ENCODE assay signal across 17 mouse cellular contexts in the genomic region with DNA sequence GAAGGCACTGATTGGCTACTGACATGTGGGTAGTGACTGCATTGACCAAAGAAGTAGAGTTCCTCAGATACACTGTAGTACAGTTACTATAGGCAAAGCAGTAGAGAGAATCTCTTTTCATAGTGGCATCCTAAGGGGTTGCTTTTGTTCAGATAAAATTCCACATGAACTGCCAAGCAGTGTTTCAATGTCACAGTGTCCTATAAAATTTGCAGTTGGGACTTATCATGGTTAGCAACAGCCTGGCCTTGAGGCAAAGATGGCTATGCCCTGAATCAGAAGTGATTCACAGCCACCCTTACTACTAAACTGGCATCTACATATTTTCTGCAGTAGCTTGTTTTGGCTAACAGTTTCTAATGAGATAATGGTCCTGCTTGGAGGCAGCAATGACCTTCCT.
"Had no signal": no experiment of that assay in that cellular context is flagged by ENCODE, and none has a peak within 500 bp of the region (broad histone marks: within the 10 kb centered on the region; RNA-seq: fewer than 3 reads in every experiment).

No protein-coding gene starts in this region.

- H3K27ac ChIP-seq: limb, embryonic 12.5 days; liver, embryonic 13.5 days; lung, embryonic 15.5 days; macrophage; midbrain, embryonic 12.5 days; neural tube, embryonic 13.5 days had no signal

- H3K4me2 ChIP-seq: limb, embryonic 12.5 days; liver, embryonic 13.5 days; lung, embryonic 15.5 days; midbrain, embryonic 12.5 days; neural tube, embryonic 13.5 days had no signal

- H3K9ac ChIP-seq: limb, embryonic 12.5 days; liver, embryonic 13.5 days; liver, postnatal 0 days; lung, embryonic 15.5 days; midbrain, embryonic 12.5 days; neural tube, embryonic 13.5 days had no signal

- H3K4me1 ChIP-seq: limb, embryonic 12.5 days; lung, embryonic 15.5 days; midbrain, embryonic 12.5 days; neural tube, embryonic 13.5 days had no signal

- H3K9me3 ChIP-seq: limb, embryonic 12.5 days; liver, embryonic 13.5 days; lung, embryonic 15.5 days; megakaryocyte, embryonic 14.5 days; midbrain, embryonic 12.5 days; neural tube, embryonic 13.5 days had no signal

- DNase-seq: kidney, postnatal 25 days; layer of hippocampus, adult 9-11 months; layer of hippocampus, postnatal 36 days; liver; liver, embryonic 13.5 days; liver, postnatal 0 days; lung, postnatal 14 days; right cerebral cortex, adult 18-20 months; right cerebral cortex, postnatal 25 days; thymus, postnatal 36 days had no signal

- ATAC-seq: liver, postnatal 0 days; midbrain, embryonic 16.5 days had no signal

- H3K36me3 ChIP-seq: limb, embryonic 12.5 days; liver, embryonic 13.5 days; lung, embryonic 15.5 days; midbrain, embryonic 12.5 days; neural tube, embryonic 13.5 days had no signal

- H3K4me3 ChIP-seq: limb, embryonic 12.5 days; liver, embryonic 13.5 days; lung, embryonic 15.5 days; megakaryocyte, embryonic 14.5 days; midbrain, embryonic 12.5 days; neural tube, embryonic 13.5 days had no signal

- H3K27me3 ChIP-seq: limb, embryonic 12.5 days; liver, embryonic 13.5 days; lung, embryonic 15.5 days; midbrain, embryonic 12.5 days; neural tube, embryonic 13.5 days had no signal
